Mouse (Mus musculus): ENCODE results near the gene Inpp5e. TPM values are rescaled to one million over a fixed set of nuclear protein-coding genes. Genes with fewer than 3 reads are reported as not detected.

Inpp5e gene
- polyA plus RNA-seq, 1 experiment from 2014 or later = 19.1 TPM

DNA sequence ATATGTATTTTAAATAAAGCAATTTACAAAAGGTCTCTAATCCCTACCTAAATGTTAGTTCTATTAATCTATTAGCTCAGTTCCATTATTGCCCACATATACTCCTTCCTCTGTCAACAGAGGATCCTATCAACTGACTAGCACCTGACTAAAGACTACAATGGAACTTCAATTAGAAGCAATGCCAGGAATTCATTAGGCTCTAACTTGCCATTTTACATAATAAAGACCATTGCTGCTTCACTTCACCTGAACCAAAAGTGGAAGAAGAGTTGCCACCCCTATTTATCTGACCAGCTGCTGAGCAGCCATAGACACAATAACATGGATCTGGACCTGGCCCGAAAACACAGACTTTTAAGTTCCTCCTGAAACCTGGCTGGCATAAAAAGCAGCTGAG, 33.8 kb upstream of the Inpp5e start:
- Histone ChIP-seq H3K4me2 (no peak overlapping the region), H3K27ac (ENCODE audit: poor library complexity, severe bottlenecking) (no peak overlapping the region), H3K9ac (no peak overlapping the region), H3K36me3 (peaks cover 40% of the 10 kb centered on the region), H3K27me3 (replicated peaks) (no peaks in the 10 kb centered on the region), H3K4me1 (replicated peaks) (peaks cover 33% of the 10 kb centered on the region), H3K9me3 (replicated peaks) (no peaks in the 10 kb centered on the region), H3K4me3 (no peak overlapping the region)
- ATAC-seq (ENCODE audit: insufficient number of reproducible peaks, low FRiP score) = no peak
- WGBS = 94% methylated on average over 1 of the region's 1 CpGs

DNA sequence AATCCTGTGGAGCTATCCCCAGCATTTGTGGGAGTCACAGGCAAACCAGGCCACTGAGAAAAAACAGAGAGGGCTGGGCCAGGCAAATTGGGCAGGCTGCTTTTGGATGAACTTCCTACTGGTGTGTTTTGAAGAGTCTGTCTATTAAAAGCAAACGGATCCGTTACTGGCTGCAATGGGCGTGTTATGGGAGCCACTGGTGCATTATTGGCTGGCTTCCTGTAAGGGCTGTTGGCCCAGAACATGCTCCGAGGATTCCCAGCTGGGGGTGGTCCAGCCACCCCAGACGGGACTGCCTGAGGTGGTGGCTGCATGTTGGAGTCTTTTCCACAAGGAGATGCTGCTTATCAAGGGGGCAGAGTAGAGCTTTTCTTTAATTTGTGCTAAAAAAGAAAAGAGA, 32.7 kb upstream of the Inpp5e start:
- ATAC-seq (ENCODE audit: insufficient number of reproducible peaks, low FRiP score) = no peak
- peaks cover 31% of the 10 kb centered on the region for H3K4me1 ChIP-seq (replicated peaks)
- no peak overlapping the region for H3K4me3 ChIP-seq
- WGBS = 78% methylated on average over 5 of the region's 5 CpGs
- H3K27me3 ChIP-seq (replicated peaks) = no peaks in the 10 kb centered on the region
- H3K4me2 ChIP-seq = no peak overlapping the region
- peaks cover 49% of the 10 kb centered on the region for H3K36me3 ChIP-seq
- H3K9ac ChIP-seq = no peak overlapping the region
- H3K27ac ChIP-seq (ENCODE audit: poor library complexity, severe bottlenecking) = no peak overlapping the region
- H3K9me3 ChIP-seq (replicated peaks) = no peaks in the 10 kb centered on the region

DNA sequence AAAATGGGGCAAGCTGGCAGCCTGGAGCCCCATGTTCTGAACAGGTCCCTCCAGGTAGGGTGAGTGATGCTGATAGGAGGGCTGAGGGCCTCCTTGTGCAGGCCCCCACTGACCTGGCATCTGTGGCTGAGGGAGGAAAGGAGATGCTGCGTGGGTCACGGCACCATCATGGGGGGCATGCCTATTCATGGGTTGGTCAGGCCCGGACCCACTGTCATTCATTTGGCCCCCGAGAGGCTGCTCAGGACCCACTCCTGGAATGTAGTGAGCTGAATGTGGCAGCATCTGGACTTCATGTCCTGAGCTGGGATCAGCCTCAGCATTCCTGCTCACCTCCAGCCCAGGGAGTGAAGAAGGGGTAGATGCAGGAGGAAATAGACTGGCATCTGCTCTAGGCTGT, 32.3 kb upstream of the Inpp5e start:
- Histone ChIP-seq H3K9me3 (replicated peaks) (no peaks in the 10 kb centered on the region), H3K36me3 (peaks cover 50% of the 10 kb centered on the region), H3K4me1 (replicated peaks) (peaks cover 28% of the 10 kb centered on the region), H3K4me2 (no peak overlapping the region), H3K9ac (no peak overlapping the region), H3K27me3 (replicated peaks) (no peaks in the 10 kb centered on the region), H3K27ac (ENCODE audit: poor library complexity, severe bottlenecking) (no peak overlapping the region), H3K4me3 (no peak overlapping the region)
- no peak for ATAC-seq (ENCODE audit: insufficient number of reproducible peaks, low FRiP score)
- 97% methylated on average over 4 of the region's 4 CpGs for WGBS

DNA sequence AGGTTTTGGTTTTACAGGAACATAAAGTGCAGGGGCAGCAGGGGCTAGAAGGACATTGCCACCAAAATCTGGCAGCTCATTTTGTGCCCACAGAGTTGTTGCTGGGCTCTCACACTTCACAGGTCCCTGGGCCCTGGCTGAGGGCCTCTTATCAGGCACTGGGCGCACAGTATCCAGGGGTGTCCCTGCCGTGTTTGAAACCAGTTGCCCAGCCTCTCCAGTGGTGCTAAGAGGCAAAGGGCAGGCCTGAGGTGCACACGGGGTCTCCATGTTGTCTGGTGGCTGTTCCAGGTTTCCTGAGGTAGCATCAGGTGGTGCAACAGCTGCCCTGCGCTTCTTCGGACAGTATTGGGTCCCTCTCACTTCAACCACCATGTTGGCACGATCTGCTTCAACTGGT, 30.7 kb upstream of the Inpp5e start:
- peaks cover 65% of the 10 kb centered on the region for H3K36me3 ChIP-seq
- no peaks in the 10 kb centered on the region for H3K27me3 ChIP-seq (replicated peaks)
- no peaks in the 10 kb centered on the region for H3K9me3 ChIP-seq (replicated peaks)
- H3K27ac ChIP-seq (ENCODE audit: poor library complexity, severe bottlenecking) = no peak overlapping the region
- ATAC-seq (ENCODE audit: insufficient number of reproducible peaks, low FRiP score) = no peak
- WGBS = 92% methylated on average over 6 of the region's 6 CpGs
- H3K4me3 ChIP-seq = no peak overlapping the region
- peaks cover 28% of the 10 kb centered on the region for H3K4me1 ChIP-seq (replicated peaks)
- H3K4me2 ChIP-seq = no peak overlapping the region
- no peak overlapping the region for H3K9ac ChIP-seq

DNA sequence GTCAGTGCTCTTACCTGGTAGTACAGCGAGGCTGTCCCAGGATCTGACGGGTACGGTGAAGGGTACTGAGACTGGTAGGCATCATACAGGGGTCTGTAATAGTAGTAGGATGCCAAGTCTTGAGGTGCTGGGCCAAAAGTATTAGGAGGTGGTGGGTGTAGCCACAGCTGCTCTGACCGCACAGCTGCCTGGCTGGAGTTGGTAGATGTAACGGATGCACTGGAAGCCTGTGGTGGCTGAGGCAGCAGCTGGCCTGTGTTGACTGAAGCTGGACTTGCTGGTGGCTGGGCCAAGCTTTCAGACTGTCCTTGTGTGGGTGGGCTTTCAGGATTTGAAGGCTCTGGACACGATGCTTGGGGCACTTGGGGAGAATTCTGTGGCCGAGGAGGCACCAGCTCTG, 29.4 kb upstream of the Inpp5e start:
- ATAC-seq (ENCODE audit: insufficient number of reproducible peaks, low FRiP score) = no peak
- WGBS = 86% methylated on average over 7 of the region's 7 CpGs
- Histone ChIP-seq H3K27me3 (replicated peaks) (no peaks in the 10 kb centered on the region), H3K4me2 (no peak overlapping the region), H3K4me3 (no peak overlapping the region), H3K4me1 (replicated peaks) (peaks cover 21% of the 10 kb centered on the region; the same call in 1 of the 2 replicates), H3K36me3 (peaks cover 77% of the 10 kb centered on the region), H3K27ac (ENCODE audit: poor library complexity, severe bottlenecking) (no peak overlapping the region), H3K9me3 (replicated peaks) (no peaks in the 10 kb centered on the region), H3K9ac (no peak overlapping the region)

DNA sequence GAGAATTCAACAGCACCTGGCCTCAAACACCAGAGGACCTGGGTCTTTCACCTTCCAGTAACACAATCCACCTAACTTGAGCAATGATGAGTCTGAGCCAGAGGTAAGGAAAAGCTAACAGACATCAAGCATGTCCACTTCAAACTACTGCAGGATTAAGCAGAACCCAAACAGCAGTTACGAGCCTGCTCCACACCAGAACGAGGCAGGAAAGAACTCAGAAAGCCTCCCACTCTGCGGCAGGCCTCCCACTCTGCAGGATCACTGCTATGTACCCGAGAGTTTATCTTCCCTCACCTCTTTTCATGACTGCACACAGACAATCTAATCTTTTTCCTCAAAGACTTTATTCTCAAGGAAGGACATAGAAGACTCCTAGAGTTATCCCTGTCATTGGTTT, 28.2 kb upstream of the Inpp5e start:
- H3K4me1 ChIP-seq (replicated peaks) = peaks cover 16% of the 10 kb centered on the region; the same call in 1 of the 2 replicates
- no peak overlapping the region for H3K9ac ChIP-seq
- H3K36me3 ChIP-seq = peaks cover 88% of the 10 kb centered on the region
- WGBS = 55% methylated on average over 4 of the region's 4 CpGs
- no peaks in the 10 kb centered on the region for H3K27me3 ChIP-seq (replicated peaks)
- no peaks in the 10 kb centered on the region for H3K9me3 ChIP-seq (replicated peaks)
- H3K4me2 ChIP-seq = peak overlapping the region; percentile 9; the same call in 1 of the 2 replicates
- no peak overlapping the region for H3K4me3 ChIP-seq
- H3K27ac ChIP-seq (ENCODE audit: poor library complexity, severe bottlenecking) = no peak overlapping the region
- no peak for ATAC-seq (ENCODE audit: insufficient number of reproducible peaks, low FRiP score)

DNA sequence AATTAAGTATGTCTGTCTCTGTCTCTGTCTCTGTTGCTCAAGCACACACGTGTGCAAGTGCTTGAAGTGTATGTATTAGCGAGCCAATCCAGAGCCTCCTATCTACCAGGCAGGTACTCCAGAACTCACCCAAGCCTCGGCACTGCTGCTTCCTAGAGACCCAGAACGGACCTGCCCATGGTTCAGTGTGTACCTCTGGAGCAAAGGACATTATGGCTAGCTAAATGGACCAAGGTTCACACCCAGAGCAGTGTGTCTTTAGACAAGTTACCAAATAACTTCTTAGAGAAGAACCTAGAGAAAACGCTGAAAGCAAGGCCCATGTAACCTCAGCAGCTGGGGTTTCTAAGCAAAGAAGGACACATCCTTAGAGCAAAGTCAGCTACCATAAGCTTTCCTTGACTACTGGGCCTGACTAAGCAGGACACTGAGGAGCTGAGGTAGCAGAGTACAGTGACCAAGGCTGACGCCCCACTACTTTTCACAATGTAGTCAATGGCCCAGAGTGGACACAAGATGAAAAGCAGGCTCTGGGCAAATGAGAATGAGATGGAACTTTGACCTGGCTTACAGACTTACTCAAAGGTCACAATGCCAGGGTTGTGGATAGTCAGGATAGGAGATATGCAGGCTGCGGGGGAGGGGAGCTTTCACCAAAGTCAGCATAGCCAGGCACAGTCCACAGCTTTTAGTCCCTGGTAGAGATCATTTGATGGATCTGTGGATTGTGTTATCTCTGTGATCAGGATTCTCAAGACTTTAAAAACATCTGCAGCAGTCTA, 26.0 kb upstream of the Inpp5e start:
- H3K4me1 ChIP-seq (replicated peaks) = peaks cover 16% of the 10 kb centered on the region; the same call in 1 of the 2 replicates
- H3K9ac ChIP-seq = no peak overlapping the region
- no peak overlapping the region for H3K4me3 ChIP-seq
- no peak overlapping the region for H3K27ac ChIP-seq (ENCODE audit: poor library complexity, severe bottlenecking)
- 87% methylated on average over 7 of the region's 7 CpGs for WGBS
- peaks cover 89% of the 10 kb centered on the region for H3K36me3 ChIP-seq
- H3K4me2 ChIP-seq = no peak overlapping the region
- H3K27me3 ChIP-seq (replicated peaks) = no peaks in the 10 kb centered on the region
- no peaks in the 10 kb centered on the region for H3K9me3 ChIP-seq (replicated peaks)
- no peak for ATAC-seq (ENCODE audit: insufficient number of reproducible peaks, low FRiP score)

DNA sequence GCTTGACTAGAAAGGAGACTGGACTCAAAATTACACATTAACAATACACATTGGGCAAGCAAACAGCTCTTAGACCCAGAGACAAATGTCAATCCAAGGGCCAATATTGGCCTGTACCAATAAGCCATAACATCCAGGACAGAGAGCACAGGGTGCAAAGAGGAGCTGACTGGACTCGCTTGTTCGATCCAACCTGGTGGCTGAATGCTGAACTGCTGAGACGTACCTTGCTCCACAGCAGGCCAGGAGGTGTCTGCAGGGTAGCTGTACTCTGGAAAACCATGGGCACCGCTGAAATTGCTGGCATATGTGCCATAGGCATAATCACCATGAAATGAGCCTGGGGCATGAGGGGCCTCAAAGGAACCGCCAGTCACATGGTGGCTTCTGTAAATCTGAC, 20.8 kb upstream of the Inpp5e start:
- Histone ChIP-seq H3K27me3 (replicated peaks) (no peaks in the 10 kb centered on the region), H3K27ac (ENCODE audit: poor library complexity, severe bottlenecking) (no peak overlapping the region), H3K4me3 (no peak overlapping the region), H3K36me3 (peaks cover 96% of the 10 kb centered on the region), H3K9me3 (replicated peaks) (no peaks in the 10 kb centered on the region), H3K4me1 (replicated peaks) (no peaks in the 10 kb centered on the region), H3K4me2 (no peak overlapping the region), H3K9ac (no peak overlapping the region)
- no peak for ATAC-seq (ENCODE audit: insufficient number of reproducible peaks, low FRiP score)
- 92% methylated on average over 5 of the region's 5 CpGs for WGBS

DNA sequence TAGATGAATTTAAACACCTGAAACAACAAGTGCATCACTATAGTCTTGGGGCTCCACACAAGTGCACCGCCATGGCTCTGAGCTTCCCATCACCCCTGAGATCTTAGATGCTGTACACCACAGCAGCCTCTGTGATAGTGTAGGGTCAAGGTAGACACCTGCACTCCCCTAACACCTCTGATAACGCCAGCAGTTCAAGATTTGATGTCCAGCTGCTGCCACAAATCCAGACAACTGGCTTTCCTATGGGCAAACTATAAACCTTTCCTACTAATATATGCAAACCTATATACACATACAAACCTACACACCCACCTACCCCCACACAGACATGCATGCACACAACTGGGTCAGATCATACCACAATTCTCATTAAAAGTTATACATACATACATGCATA, 15.5 kb upstream of the Inpp5e start:
- no peak overlapping the region for H3K4me2 ChIP-seq
- no peak overlapping the region for H3K27ac ChIP-seq (ENCODE audit: poor library complexity, severe bottlenecking)
- H3K9me3 ChIP-seq (replicated peaks) = no peaks in the 10 kb centered on the region
- WGBS = 86% methylated on average over 2 of the region's 2 CpGs
- H3K9ac ChIP-seq = no peak overlapping the region
- H3K4me1 ChIP-seq (replicated peaks) = peaks cover 7% of the 10 kb centered on the region; the same call in 1 of the 2 replicates
- H3K4me3 ChIP-seq = no peak overlapping the region
- H3K27me3 ChIP-seq (replicated peaks) = no peaks in the 10 kb centered on the region
- ATAC-seq (ENCODE audit: insufficient number of reproducible peaks, low FRiP score) = no peak
- peaks cover 98% of the 10 kb centered on the region for H3K36me3 ChIP-seq

DNA sequence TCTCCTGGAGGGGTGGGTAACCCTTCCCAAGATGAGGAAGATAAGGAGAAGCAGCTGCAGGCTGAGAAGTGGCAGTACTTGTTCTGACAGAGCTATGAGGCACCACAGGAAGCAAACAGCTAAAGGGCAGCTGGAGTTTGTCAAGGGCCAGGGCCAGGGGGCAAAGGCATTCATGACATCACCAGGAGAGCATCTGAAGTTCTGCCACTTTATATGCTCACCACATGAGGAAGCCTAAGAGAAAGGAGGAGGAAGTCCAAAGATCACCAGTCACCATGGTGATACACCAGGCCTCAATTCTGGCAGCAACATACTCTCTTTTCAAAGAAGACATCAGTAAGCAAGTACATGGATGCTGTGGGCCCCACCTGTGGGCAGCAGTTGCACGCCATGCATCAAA, 14.1 kb upstream of the Inpp5e start:
- Histone ChIP-seq H3K4me1 (replicated peaks) (peaks cover 7% of the 10 kb centered on the region; the same call in 1 of the 2 replicates), H3K9ac (no peak overlapping the region), H3K36me3 (peaks cover 95% of the 10 kb centered on the region), H3K9me3 (replicated peaks) (no peaks in the 10 kb centered on the region), H3K4me3 (no peak overlapping the region), H3K27me3 (replicated peaks) (no peaks in the 10 kb centered on the region), H3K27ac (ENCODE audit: poor library complexity, severe bottlenecking) (no peak overlapping the region), H3K4me2 (no peak overlapping the region)
- no peak for ATAC-seq (ENCODE audit: insufficient number of reproducible peaks, low FRiP score)
- 79% methylated on average over 1 of the region's 1 CpGs for WGBS

DNA sequence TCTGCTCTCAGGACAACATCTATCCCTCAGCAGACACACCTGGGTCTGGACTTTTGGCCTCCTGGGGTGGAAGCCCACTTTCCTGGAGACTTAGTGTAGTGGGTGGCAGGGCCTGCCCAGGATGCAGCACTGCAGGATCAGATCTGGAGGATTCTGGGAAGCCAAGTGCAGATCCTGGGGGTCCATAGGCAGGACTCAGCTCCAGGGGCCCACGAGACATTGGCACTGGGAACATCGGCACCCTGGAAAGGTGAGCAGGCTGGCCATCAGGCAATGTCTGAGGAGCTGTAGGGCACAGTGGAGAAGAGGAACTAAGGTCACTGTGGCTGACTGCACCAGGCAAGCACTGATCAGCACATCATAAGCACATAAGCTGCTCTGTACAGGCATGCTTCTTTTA, 13.0 kb upstream of the Inpp5e start:
- Histone ChIP-seq H3K9ac (no peak overlapping the region), H3K27ac (ENCODE audit: poor library complexity, severe bottlenecking) (no peak overlapping the region), H3K27me3 (replicated peaks) (no peaks in the 10 kb centered on the region), H3K9me3 (replicated peaks) (no peaks in the 10 kb centered on the region), H3K36me3 (peaks cover 95% of the 10 kb centered on the region), H3K4me2 (no peak overlapping the region), H3K4me1 (replicated peaks) (peaks cover 7% of the 10 kb centered on the region; the same call in 1 of the 2 replicates), H3K4me3 (no peak overlapping the region)
- no peak for ATAC-seq (ENCODE audit: insufficient number of reproducible peaks, low FRiP score)
- WGBS = 94% methylated on average over 2 of the region's 2 CpGs

DNA sequence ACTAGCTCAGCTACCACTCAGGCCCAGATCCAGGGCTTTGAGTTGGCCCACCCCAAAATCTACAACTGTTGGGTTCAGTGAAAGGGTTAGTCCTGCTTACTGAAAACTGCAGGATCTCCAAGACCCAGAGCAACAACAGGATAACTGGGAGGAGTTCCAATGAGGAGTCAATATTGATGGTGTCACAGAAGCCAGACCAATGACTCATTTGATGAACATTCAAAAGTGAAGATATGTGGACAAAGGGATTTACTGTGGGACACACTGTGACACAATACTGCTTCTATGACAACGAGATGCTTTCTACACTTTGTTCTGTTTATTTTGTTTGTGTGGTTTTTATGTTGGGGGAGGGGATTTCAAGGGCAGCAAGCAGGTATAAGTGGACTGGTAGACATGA, 9.1 kb upstream of the Inpp5e start:
- no peak for ATAC-seq (ENCODE audit: insufficient number of reproducible peaks, low FRiP score)
- Histone ChIP-seq H3K27me3 (replicated peaks) (no peaks in the 10 kb centered on the region), H3K36me3 (peaks cover 95% of the 10 kb centered on the region), H3K9me3 (replicated peaks) (no peaks in the 10 kb centered on the region), H3K9ac (no peak overlapping the region), H3K4me1 (replicated peaks) (peaks cover 5% of the 10 kb centered on the region; the same call in 1 of the 2 replicates), H3K4me3 (no peak overlapping the region), H3K27ac (ENCODE audit: poor library complexity, severe bottlenecking) (no peak overlapping the region), H3K4me2 (no peak overlapping the region)
- 72% methylated on average over 1 of the region's 1 CpGs for WGBS
